Mouse (Mus musculus) gastrocnemius, adult 2 months (tissue): ENCODE data around the gene Ttpal. TPM values are rescaled to one million over a fixed set of nuclear protein-coding genes. Genes with fewer than 3 reads are reported as not detected.
"Not testable (repeated sequence)": the region's sequence is repeated elsewhere in the genome, so short reads cannot be mapped to it uniquely, and the experiment has no call there.

ENCODE experiments used
- DNase-seq: peaks from one replicate; pipeline ENCODE4 v3.0.0; 2022
- H3K27ac ChIP-seq: fragments of 200-600 bp; 2 replicates; pipeline ENCODE4 v1.8.1; 2022; ENCODE audit warnings: mild to moderate bottlenecking
- H3K4me3 ChIP-seq: fragments of 200-600 bp; 2 replicates; pipeline ENCODE4 v1.8.1; 2022; ENCODE audit warnings: mild to moderate bottlenecking, moderate library complexity
- CTCF ChIP-seq: fragments of 200-600 bp; IDR thresholded peaks from 2 replicates; pipeline ENCODE4 v1.8.1; 2022; ENCODE audit warnings: antibody characterized with exemption, mild to moderate bottlenecking, moderate library complexity
- intact Hi-C: fragments of 180-260 bp; cut with DNase I; formaldehyde crosslinking; loops from one replicate; pipeline ENCODE4 v1.15.1; 2025
- total RNA-seq, 2 experiments: library from RNA; stranded (reverse); gene quantifications; 2 replicates each; pipeline ENCODE4 v1.2.3; 2021

The Ttpal gene
- total RNA-seq, 2 experiments from 2014 or later, result 3.4 to 5.3 TPM

GRCm38 (mm10) chr2:163616652-163617227 lies 14.6 kb downstream of the Ttpal start:
- intact Hi-C loops, result no loop called here
- no peak for DNase-seq
- TF ChIP-seq CTCF, result no peak
- Histone ChIP-seq H3K4me3 (no peak overlapping the region), H3K27ac (no peak overlapping the region)

GRCm38 (mm10) chr2:163617232-163617863 lies 15.2 kb downstream of the Ttpal start:
- DNase-seq, result no peak
- Histone ChIP-seq H3K27ac (no peak overlapping the region), H3K4me3 (no peak overlapping the region)
- intact Hi-C loops, result no loop called here
- no peak for TF ChIP-seq CTCF

- no peak for TF ChIP-seq CTCF
- DNase-seq, result no peak
- no peak overlapping the region for H3K27ac ChIP-seq
- intact Hi-C loops, result no loop called here
- H3K4me3 ChIP-seq, result no peak overlapping the region
Measured at GRCm38 (mm10) chr2:163617874-163618273, 15.8 kb downstream of the Ttpal start.

GRCm38 (mm10) chr2:163620451-163620850 lies 18.3 kb downstream of the Ttpal start:
- Histone ChIP-seq H3K27ac (no peak overlapping the region), H3K4me3 (no peak overlapping the region)
- DNase-seq, result no peak
- no peak for TF ChIP-seq CTCF
- intact Hi-C loops, result no loop called here

- H3K4me3 ChIP-seq, intact Hi-C loops, DNase-seq, H3K27ac ChIP-seq: not testable (repeated sequence)
Measured at GRCm38 (mm10) chr2:163621401-163621800, 19.3 kb downstream of the Ttpal start.

- no peak overlapping the region for H3K27ac ChIP-seq
- TF ChIP-seq CTCF, result no peak
- no peak for DNase-seq
- no peak overlapping the region for H3K4me3 ChIP-seq
- intact Hi-C loops, result no loop called here
Measured at GRCm38 (mm10) chr2:163631223-163631622, 29.1 kb downstream of the Ttpal start.

- intact Hi-C loops, result no loop called here
- TF ChIP-seq CTCF, result peak; percentile 32; the same call in 1 of the 2 replicates
- Histone ChIP-seq H3K4me3 (no peak overlapping the region), H3K27ac (no peak overlapping the region)
- no peak for DNase-seq
Measured at GRCm38 (mm10) chr2:163631715-163632114, 29.6 kb downstream of the Ttpal start.

GRCm38 (mm10) chr2:163634211-163634610 lies 32.1 kb downstream of the Ttpal start:
- TF ChIP-seq CTCF, result no peak
- intact Hi-C loops, result no loop called here
- Histone ChIP-seq H3K27ac (no peak overlapping the region), H3K4me3 (no peak overlapping the region)
- DNase-seq, result no peak

- no peak for DNase-seq
- intact Hi-C loops, result no loop called here
- no peak for TF ChIP-seq CTCF
- Histone ChIP-seq H3K27ac (no peak overlapping the region), H3K4me3 (no peak overlapping the region)
Measured at GRCm38 (mm10) chr2:163636057-163636456, 33.9 kb downstream of the Ttpal start.

GRCm38 (mm10) chr2:163637655-163638266 lies 35.6 kb downstream of the Ttpal start:
- no peak for TF ChIP-seq CTCF
- Histone ChIP-seq H3K4me3 (peak overlapping the region; percentile 63), H3K27ac (peak overlapping the region; percentile 6; the same call in 1 of the 2 replicates)
- DNase-seq, result no peak
- intact Hi-C loops, result loop anchor here (2.0 kb wide), 1 partner anchor 35 kb away; the partner anchor contains the start of gene Ttpal

GRCm38 (mm10) chr2:163640493-163640892 lies 38.4 kb downstream of the Ttpal start:
- Histone ChIP-seq H3K27ac (peak overlapping the region; percentile 85), H3K4me3 (peak overlapping the region; percentile 63)
- peak; percentile 9; the same call in 1 of the 2 replicates for TF ChIP-seq CTCF
- no peak for DNase-seq
- intact Hi-C loops, result no loop called here

GRCm38 (mm10) chr2:163641681-163642080 lies 39.6 kb downstream of the Ttpal start:
- intact Hi-C loops, result no loop called here
- H3K27ac ChIP-seq, result peak overlapping the region; percentile 85
- peak overlapping the region; percentile 63 for H3K4me3 ChIP-seq
- no peak for DNase-seq
- TF ChIP-seq CTCF, result no peak
